Mouse (Mus musculus) adrenal gland, adult 8-10 months (tissue): ENCODE results near the gene Selenom. TPM values are rescaled to one million over a fixed set of nuclear protein-coding genes. Genes with fewer than 3 reads are reported as not detected.

Experiments
- DNase-seq: peaks from one replicate; pipeline ENCODE4 v3.0.0; 2022
- total RNA-seq, 4 experiments: library from RNA; stranded (reverse); gene quantifications; 2 replicates each; pipeline ENCODE4 v1.2.4; 2022

The Selenom gene
- total RNA-seq, 4 experiments from 2014 or later, result 39.2 to 61.9 (median 57.1) TPM

DNA sequence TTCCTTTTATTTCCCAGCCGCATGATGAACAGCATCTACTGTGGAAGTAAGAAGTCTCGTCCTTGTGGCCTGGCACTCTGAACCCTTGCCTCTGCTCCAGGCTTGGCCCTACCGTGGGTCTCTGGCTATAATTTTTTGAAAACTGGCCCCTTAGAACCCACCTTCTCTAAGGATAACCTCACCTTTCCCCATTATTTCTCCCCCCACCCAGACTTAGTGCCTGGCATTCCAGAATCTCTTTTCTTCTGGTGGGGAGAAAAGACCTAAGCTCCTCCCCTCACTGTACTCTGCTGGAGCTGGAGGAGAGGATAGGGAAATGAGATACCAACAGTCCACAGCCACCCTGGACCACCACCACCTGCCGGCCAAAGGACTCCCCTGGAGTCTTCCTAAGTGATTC, 732 bp downstream of the Selenom start:
- DNase-seq, result no peak

DNA sequence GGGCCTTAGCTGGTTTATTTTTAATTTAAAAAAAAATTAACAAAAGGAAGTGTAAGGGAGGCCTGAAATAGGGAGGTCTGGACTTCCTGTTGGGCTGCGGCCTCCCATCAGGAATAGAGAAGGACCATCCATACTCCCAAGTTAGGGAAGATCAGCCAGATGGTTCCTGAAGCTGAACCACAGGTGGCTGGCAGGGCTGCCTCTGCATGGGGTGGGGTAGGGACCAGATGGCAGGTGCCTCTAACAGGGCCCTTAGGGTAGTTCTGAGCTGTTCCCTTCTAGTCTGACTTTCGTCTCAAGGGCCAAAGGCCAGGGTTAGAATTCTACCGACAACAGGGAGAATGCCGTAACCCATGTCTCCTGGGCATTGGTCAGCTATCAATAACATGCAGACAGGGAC, 1.2 kb downstream of the Selenom start:
- DNase-seq, result no peak

DNA sequence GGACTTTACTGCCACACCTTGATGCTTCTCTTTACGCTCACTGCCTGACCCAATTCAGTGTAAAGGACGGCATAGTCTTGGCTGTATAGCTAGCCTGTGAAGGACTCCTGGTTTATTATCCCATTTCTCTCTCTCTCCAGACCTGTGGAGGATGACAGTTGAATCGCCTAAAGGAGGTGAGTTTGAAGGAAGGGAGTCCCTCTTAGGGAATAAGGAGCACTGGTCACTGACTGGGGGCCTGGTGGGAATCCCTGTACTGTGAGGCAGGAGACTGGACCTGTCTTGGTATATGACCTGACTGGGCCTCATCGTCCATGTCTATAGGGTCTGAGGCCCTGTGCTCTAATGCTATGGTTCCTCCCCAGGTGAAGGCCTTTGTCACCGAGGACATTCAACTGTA, 1.6 kb downstream of the Selenom start:
- DNase-seq, result no peak

DNA sequence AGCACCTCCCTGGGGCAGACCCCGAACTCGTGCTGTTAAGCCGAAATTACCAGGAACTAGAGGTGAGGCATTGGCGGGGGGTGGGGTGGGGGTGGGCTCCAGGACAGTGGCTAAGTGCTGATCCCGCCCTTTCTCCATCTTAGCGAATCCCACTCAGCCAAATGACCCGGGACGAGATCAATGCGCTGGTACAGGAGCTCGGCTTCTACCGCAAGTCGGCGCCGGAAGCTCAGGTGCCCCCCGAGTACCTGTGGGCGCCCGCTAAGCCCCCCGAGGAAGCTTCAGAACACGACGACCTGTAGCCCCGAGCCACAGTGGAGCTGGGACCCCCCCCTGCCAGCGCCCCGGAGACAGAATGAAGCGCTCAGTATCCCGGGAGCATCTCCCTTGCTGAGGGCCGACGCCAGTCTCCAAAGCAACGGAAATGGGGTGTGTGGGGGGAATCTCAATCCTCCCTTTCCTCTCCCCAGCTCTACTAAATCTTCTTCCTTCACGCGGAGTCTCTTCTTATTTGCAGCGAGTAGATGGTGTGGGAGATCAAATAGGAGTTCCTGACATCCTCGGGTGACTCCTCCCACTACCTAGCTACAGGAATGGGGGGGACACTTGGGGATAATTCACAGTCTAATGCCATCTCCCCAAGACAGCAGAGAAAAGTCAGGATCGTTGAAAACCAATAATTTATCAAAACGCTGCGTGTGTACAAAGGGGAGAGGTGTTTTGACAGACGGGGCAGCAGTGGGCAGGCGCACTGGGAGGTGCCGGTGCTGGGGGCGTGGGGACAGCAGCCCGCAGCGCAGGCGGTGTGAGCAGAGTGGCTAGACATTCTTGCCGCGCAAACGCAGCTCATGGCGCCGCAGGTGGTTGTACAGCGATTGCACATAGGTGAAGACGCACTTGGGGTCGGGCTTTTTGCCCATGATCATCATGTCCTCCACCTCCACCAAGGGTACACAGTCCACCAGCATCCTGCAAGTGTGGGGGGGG, 2.7 kb downstream of the Selenom start:
- DNase-seq, result no peak

DNA sequence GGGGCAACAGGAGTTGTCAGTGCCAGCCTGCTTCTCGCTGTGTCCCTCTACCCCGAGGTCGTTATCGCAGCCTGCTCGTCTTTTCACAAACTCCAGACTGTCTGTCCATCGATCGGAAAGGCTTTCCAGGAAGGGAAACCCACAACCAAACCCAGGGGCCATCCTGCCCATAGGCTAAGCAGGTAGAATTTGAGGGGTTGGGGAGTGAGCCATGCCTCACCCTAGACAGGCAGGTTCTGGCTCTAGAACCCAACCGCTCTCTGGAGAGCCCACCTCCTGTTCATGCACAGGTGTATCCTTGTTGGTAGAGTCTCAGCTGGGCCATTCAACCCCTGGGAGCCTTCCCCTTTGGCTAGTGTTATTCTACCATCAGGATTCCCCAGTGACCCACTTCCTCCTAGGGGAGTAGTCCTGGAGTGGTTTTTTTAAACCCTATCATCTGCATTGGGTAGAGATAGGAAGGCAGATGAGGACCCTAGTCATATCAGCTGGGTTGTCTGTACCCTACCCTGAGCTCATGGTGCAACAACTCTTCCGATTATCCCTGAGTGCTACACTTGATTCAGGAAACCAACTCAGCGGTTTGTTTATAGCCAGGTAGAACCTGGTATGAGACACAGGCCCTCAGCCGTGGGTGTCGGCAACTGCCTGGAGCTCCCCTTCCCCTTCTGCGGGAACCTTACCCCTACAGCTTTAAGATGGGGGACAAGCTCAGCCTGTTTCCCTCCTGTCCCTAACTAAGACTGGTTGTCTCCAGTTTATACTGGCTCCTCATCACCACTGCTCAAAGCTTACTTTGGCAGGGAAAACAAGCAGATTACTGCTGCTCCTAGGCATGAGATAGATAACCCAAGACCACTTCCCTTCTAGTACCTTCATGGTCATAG, 3.6 kb downstream of the Selenom start:
- no peak for DNase-seq

DNA sequence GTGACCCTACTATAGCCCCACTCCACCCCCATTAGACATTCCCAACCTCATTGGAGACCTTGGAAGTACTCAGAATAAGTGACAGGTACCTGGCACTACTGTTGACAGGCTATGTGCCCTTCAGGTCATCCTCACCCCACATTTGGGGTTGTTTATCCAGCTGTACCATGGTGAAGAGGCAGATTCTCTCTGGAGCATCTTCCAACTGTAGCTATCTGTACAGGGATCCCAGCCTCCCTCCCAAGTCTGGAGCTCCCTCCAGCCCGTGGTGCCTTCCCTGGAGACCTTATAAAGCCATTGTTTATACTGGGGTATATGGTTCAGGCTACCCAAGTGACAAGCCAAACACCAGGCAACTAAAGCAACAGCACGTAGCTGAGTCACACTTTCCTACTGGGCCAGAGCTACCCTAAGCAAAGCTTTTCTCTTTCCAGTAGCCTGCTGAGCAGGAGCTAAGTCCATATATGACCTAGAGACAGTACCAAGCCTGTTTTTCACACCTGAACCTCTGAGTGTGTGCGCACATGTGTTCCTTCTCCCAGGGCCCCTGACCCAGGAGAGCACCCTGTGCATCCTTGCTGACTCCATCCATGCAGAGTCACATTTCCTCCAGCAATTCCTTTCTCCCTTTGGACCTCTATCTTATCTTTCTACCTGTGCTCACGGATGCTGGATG, 4.7 kb downstream of the Selenom start:
- no peak for DNase-seq

DNA sequence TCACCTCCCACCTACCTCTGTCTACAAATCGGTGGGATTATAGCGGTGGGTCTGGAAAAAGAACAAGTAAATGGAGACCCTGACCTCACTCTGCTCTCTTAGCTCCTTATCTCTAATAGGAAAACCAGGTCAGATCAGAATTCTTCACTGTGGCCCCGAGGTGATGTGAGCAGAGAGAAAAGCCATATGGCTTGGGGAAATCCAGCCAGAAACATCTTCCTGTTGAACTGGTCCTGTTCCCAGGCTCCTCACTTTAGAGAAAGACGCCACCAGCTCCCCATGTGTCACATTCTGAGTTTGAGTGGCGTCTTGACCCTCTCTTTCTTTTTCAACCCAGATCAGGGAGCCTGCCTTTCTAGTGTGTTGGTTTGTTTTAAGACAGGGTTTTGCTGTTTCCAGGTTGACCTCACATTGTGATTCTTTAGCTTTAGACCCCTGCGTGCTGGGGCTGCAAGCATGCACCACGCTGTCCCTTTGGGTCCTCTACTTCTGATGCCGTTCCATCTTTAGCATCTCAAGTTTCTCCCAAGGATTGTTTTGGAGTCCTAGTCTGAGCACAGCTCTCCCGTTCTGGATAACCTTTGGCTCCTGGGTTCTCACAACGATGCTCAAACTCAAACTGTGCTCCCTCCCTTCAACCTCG, 5.4 kb downstream of the Selenom start:
- DNase-seq, result no peak

DNA sequence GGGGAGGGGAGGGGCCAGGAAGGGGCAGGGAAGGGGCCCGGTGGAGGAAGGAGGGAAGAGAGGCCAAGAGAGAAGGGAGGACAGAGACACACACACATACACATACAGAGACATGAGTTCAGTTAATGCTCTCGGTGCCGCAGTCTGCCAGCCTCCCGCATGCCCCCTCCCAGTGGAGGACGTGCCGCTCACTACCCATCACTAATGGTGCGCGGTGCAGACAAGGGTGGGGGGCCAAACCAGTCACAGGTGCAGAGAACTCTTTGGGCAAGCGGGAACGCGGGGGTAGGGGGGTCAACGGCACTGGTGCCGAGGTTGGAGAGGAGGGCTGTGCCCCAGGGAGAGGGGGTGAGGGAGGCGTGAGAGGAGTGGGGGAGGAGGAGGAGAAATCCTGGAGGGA, 6.4 kb downstream of the Selenom start:
- no peak for DNase-seq

DNA sequence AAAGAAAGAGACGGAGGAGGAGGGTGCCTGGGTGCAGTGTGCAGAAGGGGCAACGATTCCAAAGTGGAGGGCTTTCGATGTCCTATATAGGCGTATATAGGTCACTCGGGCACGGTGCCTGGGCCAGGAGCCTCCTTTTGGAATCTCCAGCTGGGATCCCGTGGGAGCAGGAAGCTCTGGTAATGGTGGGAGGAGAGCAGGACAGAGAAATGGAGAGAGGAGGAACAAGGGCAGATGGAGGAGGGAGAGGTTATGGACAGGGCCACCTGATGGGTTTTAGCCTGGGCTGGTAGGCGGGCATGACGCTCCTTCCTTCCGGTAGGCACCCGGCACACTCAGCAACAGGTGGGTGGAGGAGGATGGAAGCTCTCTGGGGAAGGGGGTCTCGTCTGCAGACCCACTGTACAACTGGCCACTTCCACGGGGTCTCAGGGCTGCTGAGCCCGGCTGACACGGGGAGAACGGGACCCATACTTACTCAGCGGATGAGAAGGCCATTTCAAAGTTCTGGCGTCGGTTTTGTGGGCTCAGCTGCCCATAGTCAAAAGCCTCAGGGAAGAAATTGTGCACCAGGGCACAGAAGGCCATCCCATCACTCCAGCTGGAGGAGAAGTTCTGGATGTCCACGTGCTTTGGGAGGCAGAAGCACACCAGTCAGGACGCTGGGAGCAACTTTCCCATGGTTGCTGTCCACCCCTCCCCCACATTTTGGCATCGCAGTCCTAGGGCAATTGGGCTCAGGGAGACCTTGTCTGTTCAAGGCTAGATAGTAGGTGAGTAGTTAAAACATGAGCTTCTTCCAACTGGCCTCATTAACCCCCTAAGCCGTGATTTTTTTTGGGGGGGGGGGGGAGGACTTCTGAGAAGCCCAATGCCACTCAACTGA, 7.1 kb downstream of the Selenom start:
- DNase-seq, result no peak

DNA sequence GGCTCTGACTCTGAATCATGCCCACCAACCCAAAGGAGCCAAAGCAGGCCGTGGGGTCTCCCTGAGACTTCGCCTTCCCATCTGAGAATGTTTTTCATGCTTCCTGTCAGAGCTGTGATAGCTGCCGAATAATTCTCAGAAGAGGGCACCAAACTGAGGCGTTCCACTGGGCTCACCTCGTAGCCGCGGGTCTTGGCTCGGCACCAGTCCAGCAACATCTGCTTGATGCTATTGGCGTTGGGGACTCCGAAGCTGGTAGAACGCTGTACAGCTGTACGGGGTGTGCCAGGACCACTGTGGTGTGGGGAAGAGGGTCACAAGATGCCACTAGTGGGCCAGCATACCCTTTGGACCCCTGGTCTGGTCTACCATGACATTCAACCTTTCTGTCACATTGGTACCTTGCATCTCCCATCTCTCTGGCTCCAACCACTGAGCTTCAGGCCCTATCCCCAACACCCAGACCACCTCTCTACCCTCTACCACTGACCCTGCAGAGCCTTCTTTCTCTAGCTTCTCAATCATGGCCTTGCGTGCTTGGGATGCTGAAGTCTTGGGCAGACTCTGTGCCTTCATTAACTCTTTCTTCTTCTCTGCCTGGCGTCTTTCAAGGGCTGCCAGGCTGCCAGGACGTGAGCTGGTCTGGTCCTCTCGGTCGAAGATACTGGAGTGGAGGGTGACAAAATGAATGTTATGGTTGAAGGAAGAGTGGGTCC, 8.0 kb downstream of the Selenom start:
- no peak for DNase-seq

DNA sequence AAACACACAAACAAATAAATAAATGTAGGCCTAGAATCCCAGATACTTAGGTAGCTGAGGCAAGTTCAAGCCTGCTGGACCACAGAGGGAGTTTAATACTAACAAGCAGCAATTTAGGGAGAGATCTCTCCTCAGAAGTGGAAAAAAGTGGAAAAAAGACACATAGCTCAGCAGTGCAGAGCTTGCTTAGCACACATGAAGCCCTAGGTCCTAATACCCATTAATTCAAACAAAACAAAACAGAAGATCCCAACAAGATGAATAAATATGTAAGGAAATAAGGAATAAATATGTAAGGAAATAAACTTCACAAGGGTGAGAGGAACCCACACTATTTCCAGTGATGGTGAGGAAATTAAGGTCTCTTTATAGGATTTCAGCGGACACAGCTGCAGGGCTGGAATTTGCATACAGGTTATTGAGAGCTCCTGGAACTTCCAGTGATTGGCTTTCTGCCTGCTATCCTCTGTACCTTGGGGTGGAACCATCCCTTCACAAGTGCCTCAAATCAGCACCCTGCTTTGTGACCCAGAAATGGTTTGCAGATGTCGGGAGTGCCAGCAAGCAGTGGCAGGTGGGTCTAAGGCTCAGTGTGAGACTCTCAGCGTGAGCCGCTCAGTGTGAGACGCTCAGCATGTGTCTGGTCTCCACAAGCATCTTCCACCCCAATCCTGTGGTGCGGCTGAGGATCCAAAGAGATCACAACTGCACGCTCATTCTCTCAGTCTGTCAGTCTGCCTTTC, 9.5 kb downstream of the Selenom start:
- DNase-seq, result no peak

DNA sequence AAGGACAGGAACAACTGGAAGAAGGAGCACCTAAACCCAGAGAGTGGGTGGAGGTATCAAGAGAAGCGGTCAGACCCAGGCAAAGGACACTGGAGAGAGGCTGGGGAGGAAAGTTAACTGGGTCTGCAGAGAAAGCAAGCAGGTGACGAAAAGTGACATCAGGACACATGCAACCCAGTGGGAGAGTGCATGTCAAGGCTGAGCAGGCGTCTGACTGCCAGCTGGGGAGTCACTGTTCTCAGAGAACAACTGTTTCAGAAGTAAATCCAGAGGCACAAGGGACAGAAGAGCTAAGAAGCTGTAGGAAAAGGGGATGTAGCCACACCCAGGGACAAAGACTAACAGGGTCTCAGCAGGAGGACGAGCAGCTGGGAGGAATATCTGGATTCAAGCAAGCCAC, 11.1 kb downstream of the Selenom start:
- no peak for DNase-seq

DNA sequence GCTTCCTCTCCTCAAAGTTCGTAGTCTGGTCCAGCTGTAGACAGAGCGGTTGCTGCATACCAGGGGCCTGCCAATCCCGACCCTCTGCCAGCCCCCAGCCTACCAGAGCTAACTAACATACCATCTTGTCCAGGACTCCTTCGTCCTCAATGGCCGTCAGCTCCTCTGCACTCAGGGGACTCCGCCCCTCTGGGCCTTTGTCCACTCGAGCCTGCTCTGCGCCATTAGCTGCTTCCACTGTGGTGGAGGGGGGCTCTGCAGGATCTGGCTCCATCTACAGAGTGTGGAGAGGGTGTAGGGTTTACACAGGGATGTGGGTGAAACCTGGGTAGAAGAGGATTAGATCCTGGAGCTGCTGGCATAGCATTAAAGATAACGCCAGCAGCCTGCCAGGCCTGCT, 11.7 kb downstream of the Selenom start:
- DNase-seq, result no peak

DNA sequence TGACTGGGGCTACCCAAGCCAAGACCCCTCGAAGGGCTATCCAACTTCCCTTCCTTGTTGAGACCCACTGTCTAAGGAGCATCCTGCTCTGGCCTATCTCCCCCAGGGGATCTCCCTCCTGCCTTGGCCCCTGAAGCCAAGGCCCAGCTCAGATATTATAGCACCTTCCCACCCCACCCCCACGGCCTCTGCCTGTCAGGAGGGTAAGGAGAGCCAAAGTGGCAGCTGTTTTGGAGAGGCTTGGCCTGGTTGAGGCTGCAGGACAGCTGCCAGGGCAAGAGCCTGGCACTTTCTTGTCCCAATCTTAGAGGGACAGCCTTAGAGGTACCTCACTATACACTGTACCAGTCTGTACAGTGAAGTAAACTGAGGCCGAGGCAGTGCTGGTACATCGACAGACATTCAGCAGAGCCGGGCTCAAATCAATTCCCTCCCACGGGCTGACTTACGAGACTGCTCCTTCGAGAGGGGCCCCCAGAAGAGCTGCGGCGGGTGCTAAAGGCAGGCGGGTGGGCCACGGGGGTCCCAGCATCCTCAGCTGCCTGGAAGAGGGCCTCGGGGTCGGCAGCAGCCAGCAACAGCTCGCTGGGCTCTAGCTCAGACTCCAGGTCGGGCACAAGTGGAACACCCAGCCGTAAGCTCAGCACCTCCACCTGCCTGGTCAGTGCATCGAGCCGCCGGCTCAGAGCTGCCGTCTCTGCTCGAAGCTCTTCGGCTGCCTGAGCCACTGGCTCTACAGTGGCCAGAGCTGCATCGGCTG, 12.7 kb downstream of the Selenom start:
- no peak for DNase-seq

DNA sequence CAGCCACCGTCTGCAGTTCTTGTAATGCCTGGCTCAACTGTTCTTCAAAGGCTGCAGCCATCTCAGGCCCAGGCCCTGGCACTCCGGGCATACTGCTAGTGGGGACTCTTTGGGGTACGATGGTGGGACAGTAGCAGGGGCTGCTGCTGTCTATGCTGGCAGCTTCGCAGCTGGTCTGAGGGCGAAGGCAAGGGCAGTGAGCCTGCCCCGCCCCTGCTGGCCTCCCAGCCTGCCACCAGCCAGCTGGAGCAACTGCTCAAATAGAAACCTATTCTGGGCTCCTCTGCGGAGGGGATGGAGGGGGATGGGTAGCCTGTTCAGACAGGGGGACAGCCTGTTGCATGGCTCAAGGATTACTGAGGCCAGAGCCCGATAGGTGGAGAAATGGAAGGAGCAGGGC, 13.3 kb downstream of the Selenom start:
- no peak for DNase-seq

DNA sequence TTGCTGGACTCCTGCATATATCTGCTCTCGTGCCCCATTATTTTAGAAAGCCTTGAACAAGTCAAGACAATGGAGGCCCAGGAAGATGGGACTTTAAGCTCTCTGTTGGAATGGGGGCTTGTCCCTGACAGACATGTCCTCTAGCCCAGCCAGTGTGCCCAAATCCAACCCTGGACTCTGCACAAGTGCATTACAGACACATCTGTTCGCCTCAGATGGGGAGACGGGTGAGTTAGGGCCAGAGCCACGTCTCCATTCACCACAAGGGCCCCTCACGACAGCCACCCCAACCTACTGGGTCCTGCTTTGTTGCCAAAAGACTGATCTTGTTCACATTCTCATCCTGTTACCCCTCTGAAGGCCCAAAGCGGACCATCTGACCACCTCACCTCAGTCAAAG, 13.7 kb downstream of the Selenom start:
- no peak for DNase-seq

DNA sequence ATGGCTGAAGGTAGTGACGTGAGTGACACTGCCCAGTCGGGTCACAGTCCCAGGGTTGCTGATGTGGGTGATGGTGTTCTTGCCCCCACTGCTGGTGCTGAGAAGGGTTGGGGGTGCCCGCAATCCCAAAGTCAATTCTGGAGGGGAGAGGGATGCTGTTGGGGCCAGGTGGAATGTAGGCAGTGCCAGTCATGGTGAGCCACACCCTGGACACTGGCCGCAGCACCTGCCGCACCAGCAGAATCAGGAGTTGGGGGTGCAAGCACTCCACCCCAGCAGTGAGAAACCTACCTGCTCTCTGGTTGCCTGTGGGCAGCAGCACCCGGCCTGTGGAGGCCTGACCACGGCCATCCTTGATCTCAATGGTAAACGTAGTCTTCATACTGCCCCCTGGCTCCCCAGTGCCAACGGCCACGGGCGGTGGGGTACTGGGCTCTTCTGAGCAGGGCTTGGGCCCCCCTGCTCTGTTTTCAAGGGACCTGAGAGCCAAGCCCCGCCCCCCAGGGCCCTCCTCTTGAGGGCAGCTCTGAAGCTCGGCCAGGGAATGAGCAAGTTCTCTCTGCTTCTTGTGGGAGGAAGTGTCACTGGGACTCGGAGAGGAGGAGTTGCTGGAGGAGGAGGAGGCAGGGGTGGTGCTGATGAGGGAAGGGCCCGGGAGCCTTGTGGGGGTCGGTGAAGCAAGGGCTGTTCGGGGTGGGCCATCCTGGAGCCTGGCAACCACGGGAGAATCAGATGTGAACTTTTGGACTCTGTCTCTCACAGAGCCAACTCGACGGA, 15.2 kb downstream of the Selenom start:
- DNase-seq, result no peak

DNA sequence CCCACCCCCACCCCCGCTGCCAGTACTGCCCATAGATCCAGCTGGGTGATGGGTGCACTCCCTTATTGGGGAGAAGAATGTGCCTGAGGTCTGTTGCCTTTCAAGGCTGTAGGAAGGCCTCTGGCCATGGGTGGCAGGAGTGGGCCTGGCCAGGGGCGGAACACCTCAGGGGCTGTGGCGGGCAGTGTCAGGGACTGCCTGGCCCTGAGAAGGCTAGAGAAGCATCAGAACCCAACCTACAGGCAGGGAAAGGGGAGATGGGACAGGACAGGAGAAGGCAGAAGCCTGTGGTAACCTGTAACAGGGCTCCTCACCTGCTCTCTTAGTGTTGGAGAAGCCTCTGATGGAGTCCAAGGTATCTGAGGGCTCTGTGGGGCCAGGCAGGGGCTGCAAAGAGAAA, 16.2 kb downstream of the Selenom start:
- no peak for DNase-seq
